ENCODE assay signal across 8 mouse cellular contexts in the genomic region with DNA sequence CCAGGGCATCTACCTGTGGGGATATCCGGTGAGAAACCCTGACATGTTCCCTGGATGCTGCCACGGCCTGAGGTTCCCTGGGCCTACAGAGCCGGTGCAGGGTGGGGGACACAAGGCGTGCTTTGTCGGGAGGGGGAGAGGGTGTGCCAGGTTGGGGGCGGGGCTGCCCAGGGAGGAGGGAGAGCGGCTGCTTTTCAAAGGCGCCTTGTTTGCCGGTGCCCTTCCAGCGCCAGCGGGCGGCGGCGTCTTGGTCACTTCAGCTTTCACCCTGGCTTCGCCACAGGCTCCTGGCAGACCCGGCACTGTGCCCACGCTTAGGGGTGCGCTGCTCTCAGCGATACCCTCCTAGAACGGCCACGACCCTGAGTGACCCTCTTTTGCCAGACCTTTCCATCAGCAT. TPM values are rescaled to one million over a fixed set of nuclear protein-coding genes. Genes with fewer than 3 reads are reported as not detected.
DNase-seq lines count a peak whose midpoint lies in the region; ATAC-seq and TF ChIP-seq lines count a peak whose summit lies in the region.

No protein-coding gene starts in this region.

- no peak overlapping the region for H3K27ac ChIP-seq in embryonic facial prominence, embryonic 11.5 days (replicated peaks; ENCODE audit: low read depth, low read length)
- no peak overlapping the region for H3K27ac ChIP-seq in intestine, embryonic 15.5 days
- no peak overlapping the region for H3K27ac ChIP-seq in liver, embryonic 16.5 days (ENCODE audit: low read length)

- DNase-seq in heart, adult 11 months: peak; percentile 91
- no peak for DNase-seq in heart, postnatal 25 days (ENCODE audit: low spot score)
- DNase-seq in embryonic facial prominence, embryonic 11.5 days (ENCODE audit: low spot score): peak; percentile 19
- DNase-seq in T-cell, adult 2 months (ENCODE audit: low spot score): no peak
- DNase-seq in embryo, embryonic 9.5 days (ENCODE audit: extremely low spot score): no peak

- H3K9me3 ChIP-seq in E14TG2a.4 (ENCODE audit: low read length): no peaks in the 10 kb centered on the region
- H3K9me3 ChIP-seq in embryonic facial prominence, embryonic 11.5 days (replicated peaks; ENCODE audit: control insufficient read depth, low read length): no peaks in the 10 kb centered on the region
- H3K9me3 ChIP-seq in intestine, embryonic 15.5 days: no peaks in the 10 kb centered on the region
- no peaks in the 10 kb centered on the region for H3K9me3 ChIP-seq in liver, embryonic 16.5 days (replicated peaks; ENCODE audit: control insufficient read depth, low read length)

- TF ChIP-seq CTCF in E14TG2a.4 (conservative IDR thresholded peaks at IDR 0.05; ENCODE audit: low read length): no peak

- H3K36me3 ChIP-seq in E14TG2a.4 (ENCODE audit: insufficient read depth, low read length): peaks cover 49% of the 10 kb centered on the region
- peaks cover 2% of the 10 kb centered on the region; the same call in 1 of the 2 replicates for H3K36me3 ChIP-seq in embryonic facial prominence, embryonic 11.5 days (replicated peaks; ENCODE audit: control insufficient read depth, insufficient read depth, low read depth, low read length)
- H3K36me3 ChIP-seq in intestine, embryonic 15.5 days: peaks cover 20% of the 10 kb centered on the region
- peaks cover 18% of the 10 kb centered on the region for H3K36me3 ChIP-seq in liver, embryonic 16.5 days (ENCODE audit: control insufficient read depth, insufficient read depth)

- peak overlapping the region; percentile 61 for H3K4me3 ChIP-seq in E14TG2a.4 (replicated peaks; ENCODE audit: low read length)
- no peak overlapping the region for H3K4me3 ChIP-seq in embryonic facial prominence, embryonic 11.5 days (ENCODE audit: low read depth, low read length)
- peak overlapping the region; percentile 11 for H3K4me3 ChIP-seq in intestine, embryonic 15.5 days (replicated peaks)
- no peak overlapping the region for H3K4me3 ChIP-seq in liver, embryonic 16.5 days (ENCODE audit: low read depth, low read length)

- 10% methylated on average over 19 of the region's 21 CpGs for WGBS in embryonic facial prominence, embryonic 11.5 days
- WGBS in intestine, embryonic 15.5 days: 14% methylated on average over 21 of the region's 21 CpGs
- 27% methylated on average over 21 of the region's 21 CpGs for WGBS in liver, embryonic 16.5 days (ENCODE audit: insufficient replicate concordance)

- no peak for ATAC-seq in embryonic facial prominence, embryonic 11.5 days (replicated peaks; ENCODE audit: insufficient number of reproducible peaks, low FRiP score, low TSS enrichment, low read depth)
- ATAC-seq in intestine, embryonic 15.5 days: peak; percentile 40; the same call in 1 of the 2 replicates
- no peak for ATAC-seq in liver, embryonic 16.5 days (ENCODE audit: low read depth)

- intact Hi-C loops in heart, postnatal 25 days (cut with DNase I): no loop called here

- peak overlapping the region; percentile 14 for H3K4me2 ChIP-seq in embryonic facial prominence, embryonic 11.5 days (ENCODE audit: low read depth, low read length)
- peak overlapping the region; percentile 57 for H3K4me2 ChIP-seq in intestine, embryonic 15.5 days (replicated peaks)
- H3K4me2 ChIP-seq in liver, embryonic 16.5 days (ENCODE audit: low read depth, low read length): peak overlapping the region; percentile 2; the same call in 1 of the 2 replicates

- peak overlapping the region; percentile 26 for H3K9ac ChIP-seq in embryonic facial prominence, embryonic 11.5 days (replicated peaks; ENCODE audit: low read length)
- 0 out of 2 replicates have a peak overlapping the region, but pooled peaks have one; percentile 17 for H3K9ac ChIP-seq in intestine, embryonic 15.5 days
- H3K9ac ChIP-seq in liver, embryonic 16.5 days (ENCODE audit: low read depth, low read length): no peak overlapping the region

- peaks cover 46% of the 10 kb centered on the region for H3K27me3 ChIP-seq in E14TG2a.4 (ENCODE audit: insufficient read depth, low read length)
- peaks cover 2% of the 10 kb centered on the region; the same call in 1 of the 2 replicates for H3K27me3 ChIP-seq in embryonic facial prominence, embryonic 11.5 days (ENCODE audit: control insufficient read depth, insufficient read depth, low read length)
- peaks cover 12% of the 10 kb centered on the region for H3K27me3 ChIP-seq in intestine, embryonic 15.5 days (replicated peaks)
- peaks cover 16% of the 10 kb centered on the region for H3K27me3 ChIP-seq in liver, embryonic 16.5 days (ENCODE audit: control insufficient read depth, insufficient read depth, low read depth, low read length)

- peaks cover 73% of the 10 kb centered on the region for H3K4me1 ChIP-seq in E14TG2a.4 (replicated peaks; ENCODE audit: low read depth, low read length)
- H3K4me1 ChIP-seq in embryonic facial prominence, embryonic 11.5 days (ENCODE audit: control insufficient read depth, insufficient read depth, low read length): peaks cover 5% of the 10 kb centered on the region
- peaks cover 29% of the 10 kb centered on the region for H3K4me1 ChIP-seq in intestine, embryonic 15.5 days (replicated peaks)
- peaks cover 14% of the 10 kb centered on the region for H3K4me1 ChIP-seq in liver, embryonic 16.5 days (ENCODE audit: control insufficient read depth, low read depth, low read length)

RNA-seq across cellular contexts. Expression of gene Col11a2, which starts 0.8 kb away (rescaled TPM):
- 1 to 10 TPM; 1.1 to 2.2 TPM for total RNA-seq in heart, postnatal 25 days (2021)
- polyA plus RNA-seq in embryonic facial prominence, embryonic 11.5 days (2014; fragmentation: Nextera tagmentation; extraction: Ambion mirVana): 0.70 and 1.0 TPM in 2 replicates
- polyA plus RNA-seq in intestine, embryonic 15.5 days (2015; fragmentation: Nextera tagmentation; extraction: Ambion mirVana): 0.90 and 1.0 TPM in 2 replicates
- 0.26 and 0.27 TPM in 2 replicates for polyA plus RNA-seq in liver, embryonic 16.5 days (2015; fragmentation: Nextera tagmentation; extraction: Ambion mirVana)

RNA-seq across cellular contexts. Expression of gene Rxrb, which starts 6.8 kb away (rescaled TPM):
- total RNA-seq in heart, postnatal 25 days (2021): 10 to 100 TPM; 40.5 to 42.1 TPM
- 14.9 and 15.8 TPM in 2 replicates for polyA plus RNA-seq in embryonic facial prominence, embryonic 11.5 days (2014; fragmentation: Nextera tagmentation; extraction: Ambion mirVana)
- polyA plus RNA-seq in intestine, embryonic 15.5 days (2015; fragmentation: Nextera tagmentation; extraction: Ambion mirVana): 41.8 and 45.0 TPM in 2 replicates
- polyA plus RNA-seq in liver, embryonic 16.5 days (2015; fragmentation: Nextera tagmentation; extraction: Ambion mirVana): 14.7 and 15.7 TPM in 2 replicates

RNA-seq across cellular contexts. Expression of gene Slc39a7, which starts 7.0 kb away (rescaled TPM):
- total RNA-seq in heart, postnatal 25 days (2021): 10 to 100 TPM; 60.4 to 61.3 TPM
- polyA plus RNA-seq in embryonic facial prominence, embryonic 11.5 days (2014; fragmentation: Nextera tagmentation; extraction: Ambion mirVana): 72.1 and 78.3 TPM in 2 replicates
- 151 and 172 TPM in 2 replicates for polyA plus RNA-seq in intestine, embryonic 15.5 days (2015; fragmentation: Nextera tagmentation; extraction: Ambion mirVana)
- polyA plus RNA-seq in liver, embryonic 16.5 days (2015; fragmentation: Nextera tagmentation; extraction: Ambion mirVana): 58.8 and 59.8 TPM in 2 replicates

RNA-seq across cellular contexts. Expression of gene H2-Ke6, which starts 10.6 kb away (rescaled TPM):
- 100 to 1,000 TPM in 1 of 2 experiments, 10 to 100 TPM in 1; 98.1 to 100 TPM for total RNA-seq in heart, postnatal 25 days (2021)
- 43.0 and 46.3 TPM in 2 replicates for polyA plus RNA-seq in embryonic facial prominence, embryonic 11.5 days (2014; fragmentation: Nextera tagmentation; extraction: Ambion mirVana)
- polyA plus RNA-seq in intestine, embryonic 15.5 days (2015; fragmentation: Nextera tagmentation; extraction: Ambion mirVana): 51.5 and 60.9 TPM in 2 replicates
- 30.1 and 32.2 TPM in 2 replicates for polyA plus RNA-seq in liver, embryonic 16.5 days (2015; fragmentation: Nextera tagmentation; extraction: Ambion mirVana)

RNA-seq across cellular contexts. Expression of gene Ring1, which starts 14.0 kb away (rescaled TPM):
- total RNA-seq in heart, postnatal 25 days (2021): 10 to 100 TPM; 12.6 to 13.2 TPM
- 3.8 and 6.6 TPM in 2 replicates for polyA plus RNA-seq in embryonic facial prominence, embryonic 11.5 days (2014; fragmentation: Nextera tagmentation; extraction: Ambion mirVana)
- polyA plus RNA-seq in intestine, embryonic 15.5 days (2015; fragmentation: Nextera tagmentation; extraction: Ambion mirVana): 16.8 and 18.2 TPM in 2 replicates
- polyA plus RNA-seq in liver, embryonic 16.5 days (2015; fragmentation: Nextera tagmentation; extraction: Ambion mirVana): 3.2 and 4.0 TPM in 2 replicates

Comparison
In these comparisons a context has a peak if more than half of its experiments do, and no peak if none do; other contexts are left out.
1. DNase-seq: peak in heart, adult 11 months (single experiment) and embryonic facial prominence, embryonic 11.5 days (single experiment); none in heart, postnatal 25 days (single experiment), T-cell, adult 2 months (single experiment) and embryo, embryonic 9.5 days (single experiment).
2. H3K4me3 ChIP-seq: peak in E14TG2a.4 (single experiment) and intestine, embryonic 15.5 days (single experiment); none in embryonic facial prominence, embryonic 11.5 days (single experiment) and liver, embryonic 16.5 days (single experiment).
3. H3K4me2 ChIP-seq: peak in every context shown above with its lines; median percentile 57 in intestine, embryonic 15.5 days; 14 in embryonic facial prominence, embryonic 11.5 days; 2 in liver, embryonic 16.5 days.